Mouse (Mus musculus) neural tube, embryonic 14.5 days (tissue): Measurements from ENCODE around the gene Lingo3. TPM values are rescaled to one million over a fixed set of nuclear protein-coding genes. Genes with fewer than 3 reads are reported as not detected.

Source experiments
- ATAC-seq: fragments of 200-750 bp; cut with Nextera tagmentation; 2 replicates; pipeline ENCODE4 v1.8.0; 2017; ENCODE audit warnings: low read depth, mild to moderate bottlenecking, moderate TSS enrichment, moderate library complexity
- H3K27ac ChIP-seq: fragments of 300-500 bp; sonication (generic); 2 replicates; pipeline ENCODE4 v1.5.1; 2014; ENCODE audit warnings: low read depth, mild to moderate bottlenecking, control low read depth, low read length, moderate library complexity, mixed read lengths
- H3K27me3 ChIP-seq: fragments of 300-500 bp; sonication (generic); 2 replicates; pipeline ENCODE4 v1.6.1; 2014; ENCODE audit warnings: low read length; ENCODE audit not compliant: control insufficient read depth, insufficient read depth
- H3K36me3 ChIP-seq: fragments of 300-500 bp; sonication (generic); 2 replicates; pipeline ENCODE4 v1.6.1; 2014; ENCODE audit warnings: low read length, mixed read lengths; ENCODE audit not compliant: control insufficient read depth, insufficient read depth
- H3K4me1 ChIP-seq: fragments of 300-500 bp; sonication (generic); 2 replicates; pipeline ENCODE4 v1.6.1; 2014; ENCODE audit warnings: low read length; ENCODE audit not compliant: control insufficient read depth, insufficient read depth
- H3K4me2 ChIP-seq: fragments of 300-500 bp; sonication (generic); 2 replicates; pipeline ENCODE4 v1.6.1; 2014; ENCODE audit warnings: mild to moderate bottlenecking, low read depth, low read length, control low read depth
- H3K4me3 ChIP-seq: fragments of 300-500 bp; sonication (generic); 2 replicates; pipeline ENCODE4 v1.5.1; 2014; ENCODE audit warnings: low read depth, low read length, control low read depth, mixed read lengths
- H3K9ac ChIP-seq: fragments of 300-500 bp; sonication (generic); replicated peaks from 2 replicates; pipeline ENCODE4 v1.6.1; 2014; ENCODE audit warnings: low read depth, mild to moderate bottlenecking, control low read depth, low read length, mixed read lengths
- H3K9me3 ChIP-seq: fragments of 300-500 bp; sonication (generic); 2 replicates; pipeline ENCODE4 v1.6.1; 2016; ENCODE audit warnings: low read length; ENCODE audit not compliant: control insufficient read depth
- WGBS: fragments of 180-500 bp; shearing (Covaris S2); extraction: QIAGEN DNeasy Blood & Tissue Kit; methylation state at CpG from one replicate; pipeline ENCODE4 v1.1.7; 2014; 5-methylcytosine and 5-hydroxymethylcytosine counted together
- polyA plus RNA-seq: library from polyadenylated mRNA; unstranded; fragments of >200 nt; fragmentation: Nextera tagmentation; extraction: Ambion mirVana; gene quantifications from 2 replicates; pipeline ENCODE4 v1.2.1, GENCODE M21; 2014

The Lingo3 gene
- polyA plus RNA-seq, 1 experiment from 2014 or later, result 12.0 TPM

DNA sequence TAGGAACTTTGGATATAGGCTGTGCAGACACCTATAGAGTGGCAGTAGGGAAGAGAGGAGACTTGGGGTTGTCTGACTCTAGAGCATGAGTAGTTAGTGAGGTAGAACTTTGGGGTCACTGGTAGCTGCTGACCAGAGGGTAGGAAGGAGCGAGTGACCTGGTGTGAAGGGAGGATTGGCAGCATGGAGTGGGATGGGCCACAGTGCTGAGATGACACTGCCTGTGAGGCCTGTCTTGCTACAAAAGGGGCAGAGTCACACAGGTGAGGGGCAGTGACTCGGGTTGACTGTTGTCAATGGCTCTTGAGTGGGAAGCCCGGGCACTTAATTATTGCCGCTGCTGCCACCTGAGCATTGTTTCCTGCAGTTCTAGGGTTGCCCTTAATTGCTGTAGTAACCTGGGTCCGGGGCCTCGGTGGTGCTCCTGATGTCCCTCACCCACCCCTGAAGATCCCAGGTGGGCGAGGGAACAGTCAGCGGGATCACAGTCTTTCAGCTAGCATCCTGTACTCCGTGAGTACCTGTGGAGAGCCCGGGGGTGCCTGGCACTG lies 15.9 kb downstream of the Lingo3 start:
- peak overlapping the region; percentile 70 for H3K4me3 ChIP-seq
- H3K36me3 ChIP-seq, result peaks cover 13% of the 10 kb centered on the region
- ATAC-seq, result no peak
- H3K9ac ChIP-seq, result peak overlapping the region; percentile 86
- H3K4me2 ChIP-seq, result peak overlapping the region; percentile 99
- H3K27me3 ChIP-seq, result no peaks in the 10 kb centered on the region
- no peak overlapping the region for H3K27ac ChIP-seq
- H3K4me1 ChIP-seq, result peaks cover 8% of the 10 kb centered on the region
- 81% methylated on average over 9 of the region's 10 CpGs for WGBS
- no peaks in the 10 kb centered on the region for H3K9me3 ChIP-seq

DNA sequence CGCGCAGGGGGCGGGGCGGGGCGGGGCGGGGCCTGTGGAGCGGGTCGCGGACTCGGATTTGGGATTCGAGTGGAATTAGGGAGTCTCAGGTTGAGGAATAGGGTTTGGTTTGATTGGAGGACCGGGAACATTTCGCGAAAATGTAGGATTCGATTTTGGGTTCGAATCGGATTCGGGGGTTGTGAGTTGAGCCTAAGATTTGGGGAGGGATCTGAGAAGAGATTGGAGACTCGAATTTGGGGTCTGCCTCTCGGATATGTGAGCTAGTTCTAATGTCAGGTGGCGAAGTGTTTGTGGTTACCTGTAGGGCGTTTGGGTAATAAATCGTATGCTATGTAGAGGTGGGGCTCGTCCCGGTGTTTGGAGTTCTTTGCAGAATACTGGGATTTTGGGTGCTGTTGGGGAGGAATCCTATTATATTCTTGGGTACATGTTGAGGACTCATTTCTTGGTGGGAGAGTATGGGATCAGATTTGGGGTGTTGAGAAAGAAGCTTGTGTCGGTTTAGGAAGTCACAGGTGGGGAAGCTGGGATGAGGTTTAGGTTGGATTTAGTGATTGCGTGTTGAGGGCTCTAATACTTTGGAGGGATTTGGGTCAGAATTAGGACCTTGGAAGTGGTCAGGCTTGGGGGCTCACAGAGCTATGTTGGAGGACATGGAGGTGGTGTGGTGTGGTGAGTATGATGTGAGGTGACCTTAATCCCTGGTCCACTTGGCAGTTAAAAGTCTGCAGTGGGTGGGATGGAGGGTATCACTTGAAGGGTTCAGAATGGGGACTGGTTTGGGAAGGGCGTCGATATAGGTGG lies 16.6 kb downstream of the Lingo3 start:
- no peak for ATAC-seq
- Histone ChIP-seq H3K4me2 (peak overlapping the region; percentile 99), H3K9me3 (no peaks in the 10 kb centered on the region), H3K27me3 (no peaks in the 10 kb centered on the region), H3K4me3 (peak overlapping the region; percentile 70), H3K9ac (peak overlapping the region; percentile 86), H3K27ac (peak overlapping the region; percentile 87), H3K36me3 (peaks cover 13% of the 10 kb centered on the region), H3K4me1 (peaks cover 8% of the 10 kb centered on the region)
- WGBS, result 9% methylated on average over 29 of the region's 29 CpGs

GRCm38 (mm10) chr10:80826151-80827062 lies 17.4 kb downstream of the Lingo3 start, which contains the start of gene Oaz1:
Gene Oaz1, plus strand, starts transcription at chr10:80826656.
- WGBS, result under 1% methylated on average over 76 of the region's 82 CpGs
- ATAC-seq, result peak; percentile 96

DNA sequence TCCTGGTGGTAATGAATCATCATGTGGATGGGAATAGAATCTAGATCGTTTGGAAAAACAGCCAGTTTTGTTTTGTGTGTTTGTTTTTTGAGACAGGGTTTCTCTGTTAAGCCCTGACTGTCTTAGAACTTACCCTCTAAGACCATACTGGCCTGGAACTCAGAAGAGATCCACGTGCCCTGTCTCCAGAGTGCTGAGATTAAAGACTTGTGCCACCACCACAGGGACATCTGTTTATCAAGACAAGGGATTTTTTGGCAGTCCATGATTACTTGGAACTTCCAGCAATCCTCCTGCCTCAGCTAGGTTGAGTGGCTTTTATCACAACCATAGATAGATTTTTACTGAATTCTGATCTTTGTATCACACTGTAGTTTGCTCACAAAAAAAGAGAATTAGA lies 19.0 kb downstream of the Lingo3 start:
- H3K27me3 ChIP-seq, result no peaks in the 10 kb centered on the region
- no peak overlapping the region for H3K4me3 ChIP-seq
- no peak overlapping the region for H3K4me2 ChIP-seq
- H3K9me3 ChIP-seq, result no peaks in the 10 kb centered on the region
- WGBS, result 84% methylated on average over 2 of the region's 2 CpGs
- no peak overlapping the region for H3K27ac ChIP-seq
- ATAC-seq, result no peak
- H3K9ac ChIP-seq, result no peak overlapping the region
- H3K36me3 ChIP-seq, result peaks cover 8% of the 10 kb centered on the region
- H3K4me1 ChIP-seq, result peaks cover 8% of the 10 kb centered on the region

More at GRCm38 (mm10) chr10:80826151-80827062, 17.4 kb downstream of the Lingo3 start, which contains the start of gene Oaz1:
- no peaks in the 10 kb centered on the region for H3K27me3 ChIP-seq
- H3K9ac ChIP-seq, result peak within 1 kb of the TSS; percentile 86
- H3K36me3 ChIP-seq, result peaks cover 13% of the 10 kb centered on the region
- peak within 1 kb of the TSS; percentile 87 for H3K27ac ChIP-seq
- peaks cover 8% of the 10 kb centered on the region for H3K4me1 ChIP-seq
- peak within 1 kb of the TSS; percentile 70 for H3K4me3 ChIP-seq
- H3K9me3 ChIP-seq, result no peaks in the 10 kb centered on the region
- peak within 1 kb of the TSS; percentile 99 for H3K4me2 ChIP-seq

DNA sequence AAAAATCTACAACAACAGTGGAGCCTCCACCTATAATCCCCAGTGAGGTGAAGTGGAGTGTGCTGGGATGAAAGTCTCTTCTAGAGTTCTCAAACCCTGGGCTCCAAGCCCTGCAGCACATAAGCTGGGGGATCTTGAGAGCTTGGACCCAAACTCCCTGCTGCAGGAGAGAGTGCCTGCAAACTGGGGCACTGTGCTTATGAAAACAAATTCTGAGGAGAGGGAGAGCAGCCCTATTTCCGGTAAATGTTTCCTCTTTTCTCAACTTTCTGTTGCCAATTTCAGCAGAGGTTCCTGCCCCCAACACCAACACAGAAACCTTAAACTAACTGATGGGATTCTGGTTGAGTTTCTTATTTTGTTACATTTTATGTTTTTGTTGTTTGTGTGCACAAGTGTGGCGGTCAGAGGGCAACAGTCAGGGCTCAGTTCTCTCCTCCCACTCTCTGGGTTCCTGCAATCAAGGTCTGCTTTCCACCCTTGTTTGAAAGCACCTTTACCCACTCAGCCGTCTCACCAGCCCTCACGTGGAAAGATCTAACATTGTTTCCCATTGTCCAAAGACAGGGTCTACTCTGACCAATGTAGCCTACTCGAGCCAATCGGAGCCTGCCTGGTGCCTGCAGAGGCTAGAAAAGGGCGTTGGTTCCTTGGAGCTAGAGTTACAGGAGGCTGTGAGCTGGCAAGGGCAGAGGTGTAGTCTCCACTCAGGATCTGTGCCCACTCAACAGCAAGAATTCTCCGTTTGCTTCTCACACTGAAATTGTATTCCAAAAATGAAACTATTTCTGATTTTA lies 19.8 kb downstream of the Lingo3 start:
- no peaks in the 10 kb centered on the region for H3K27me3 ChIP-seq
- H3K9me3 ChIP-seq, result no peaks in the 10 kb centered on the region
- no peak overlapping the region for H3K4me2 ChIP-seq
- no peak for ATAC-seq
- H3K9ac ChIP-seq, result no peak overlapping the region
- H3K36me3 ChIP-seq, result peaks cover under 1% of the 10 kb centered on the region; the same call in 1 of the 2 replicates
- H3K4me3 ChIP-seq, result no peak overlapping the region
- no peak overlapping the region for H3K27ac ChIP-seq
- peaks cover 8% of the 10 kb centered on the region for H3K4me1 ChIP-seq
- 70% methylated on average over 8 of the region's 8 CpGs for WGBS

DNA sequence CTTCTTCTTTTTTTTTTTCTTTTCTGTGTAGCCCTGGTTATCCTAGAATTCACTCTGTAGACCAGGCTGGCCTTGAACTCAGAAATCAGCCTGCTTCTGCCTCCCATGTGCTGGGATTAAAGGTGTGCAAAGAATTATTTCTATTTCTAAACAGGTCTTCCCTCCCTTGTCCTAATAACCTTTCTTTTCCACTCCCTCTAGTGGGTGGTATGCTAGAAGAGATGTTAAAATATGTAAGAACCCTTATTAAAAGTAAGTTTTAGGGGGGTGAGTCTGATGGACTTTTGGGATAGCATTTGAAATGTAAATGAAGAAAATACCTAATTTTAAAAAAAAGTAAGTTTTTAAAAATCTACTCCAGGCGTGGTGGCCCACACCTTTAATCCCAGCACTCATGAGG lies 20.5 kb downstream of the Lingo3 start:
- Histone ChIP-seq H3K4me3 (no peak overlapping the region), H3K4me2 (no peak overlapping the region), H3K9me3 (no peaks in the 10 kb centered on the region), H3K27ac (no peak overlapping the region), H3K9ac (no peak overlapping the region), H3K4me1 (peaks cover 8% of the 10 kb centered on the region), H3K27me3 (no peaks in the 10 kb centered on the region), H3K36me3 (no peaks in the 10 kb centered on the region)
- WGBS, result 84% methylated on average over 1 of the region's 1 CpGs
- ATAC-seq, result no peak

GRCm38 (mm10) chr10:80822528-80822927 lies 21.3 kb downstream of the Lingo3 start:
- no peak for ATAC-seq
- Histone ChIP-seq H3K27me3 (no peaks in the 10 kb centered on the region), H3K9me3 (no peaks in the 10 kb centered on the region), H3K4me3 (no peak overlapping the region), H3K9ac (no peak overlapping the region), H3K4me2 (no peak overlapping the region), H3K36me3 (no peaks in the 10 kb centered on the region), H3K27ac (no peak overlapping the region), H3K4me1 (peaks cover 2% of the 10 kb centered on the region)
- WGBS, result 86% methylated on average over 5 of the region's 5 CpGs

GRCm38 (mm10) chr10:80821991-80822390 lies 21.8 kb downstream of the Lingo3 start:
- 41% methylated on average over 2 of the region's 2 CpGs for WGBS
- no peak overlapping the region for H3K4me3 ChIP-seq
- no peak overlapping the region for H3K27ac ChIP-seq
- H3K9ac ChIP-seq, result no peak overlapping the region
- H3K4me2 ChIP-seq, result no peak overlapping the region
- H3K9me3 ChIP-seq, result no peaks in the 10 kb centered on the region
- no peak for ATAC-seq
- no peaks in the 10 kb centered on the region for H3K36me3 ChIP-seq
- no peaks in the 10 kb centered on the region for H3K4me1 ChIP-seq
- H3K27me3 ChIP-seq, result no peaks in the 10 kb centered on the region
